Mouse (Mus musculus) testis, postnatal 10 days (tissue): Measurements from ENCODE around the gene Dgke.
"Not testable (repeated sequence)": the region's sequence is repeated elsewhere in the genome, so short reads cannot be mapped to it uniquely, and the experiment has no call there.

Source experiments
- DNase-seq: peaks from one replicate; pipeline ENCODE4 v3.0.0; 2021; ENCODE audit warnings: low spot score

Dgke gene

DNA sequence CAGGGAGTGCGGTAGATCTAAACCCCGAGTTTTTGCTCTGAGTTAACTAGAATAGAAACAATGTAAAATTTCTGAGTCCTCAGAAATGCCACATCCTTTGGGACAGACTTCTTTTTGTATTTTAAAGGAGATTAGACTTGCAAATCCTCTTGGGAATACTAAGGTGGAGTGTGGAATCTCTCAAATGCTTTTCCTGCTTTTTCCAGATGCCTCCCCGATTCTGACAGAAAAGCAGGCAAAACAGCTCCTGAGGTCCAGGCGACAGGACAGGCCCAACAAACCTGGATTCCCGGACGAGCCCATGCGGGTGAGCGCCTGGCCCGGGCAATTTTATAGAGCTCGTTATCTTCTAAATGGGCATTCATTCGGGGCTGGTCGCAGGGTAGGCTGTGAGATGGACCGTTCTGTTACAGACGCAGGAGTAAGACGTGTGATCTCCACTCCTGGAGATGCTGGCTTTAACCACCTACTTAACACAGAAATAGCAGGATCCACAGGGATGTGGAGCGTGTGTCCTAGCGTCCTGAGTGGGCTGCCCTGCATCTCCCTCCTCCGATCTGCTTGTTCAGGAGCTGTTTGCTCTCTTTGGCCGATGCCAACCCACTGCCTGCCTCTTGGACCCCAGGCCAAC, 8.2 kb upstream of the Dgke start:
- no peak for DNase-seq

DNA sequence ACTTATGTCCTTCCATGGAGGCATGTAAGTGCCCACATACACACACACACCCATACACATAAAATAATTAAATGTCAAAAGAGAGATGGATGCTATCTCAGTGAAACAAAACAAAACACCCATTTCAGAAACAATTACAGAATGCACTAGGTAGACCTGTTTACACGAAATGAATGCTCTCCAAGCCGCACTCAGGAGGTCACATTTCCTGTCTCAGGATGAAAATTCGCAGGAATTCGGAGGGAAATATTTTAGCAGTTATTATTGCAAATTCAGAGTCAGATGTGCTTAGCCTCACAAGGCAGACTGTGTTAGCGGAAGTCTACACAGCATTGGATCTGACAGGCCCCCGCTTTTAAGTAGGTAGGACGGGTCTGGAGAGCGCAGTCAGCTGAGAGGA, 6.9 kb upstream of the Dgke start, which contains the start of gene Gm525:
Gm525 (plus strand) TSS at position 301 of the 400 bp plus-strand sequence.
- no peak for DNase-seq

DNA sequence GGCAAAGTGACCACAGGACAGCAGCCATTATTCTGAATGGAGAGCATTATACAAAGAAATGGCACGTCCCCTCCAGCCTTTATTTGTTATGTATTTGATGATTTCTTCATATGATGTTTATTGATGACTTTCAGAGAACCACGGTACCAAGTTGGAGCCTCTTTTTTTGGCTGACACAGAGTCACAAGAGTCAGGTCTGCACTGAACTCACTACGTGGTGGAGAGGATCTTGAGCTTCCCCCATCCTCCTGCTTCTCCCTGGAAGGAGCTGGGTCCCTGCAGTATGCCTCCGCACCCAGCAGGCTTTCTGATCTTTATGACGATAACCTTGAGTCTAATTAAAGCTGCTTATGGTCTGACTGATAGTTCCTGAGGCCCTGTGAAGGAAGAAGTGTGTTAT, 4.9 kb upstream of the Dgke start:
- no peak for DNase-seq

GRCm38 (mm10) chr11:89069303-89069702, 2.7 kb upstream of the Dgke start:
- peak; percentile 75 for DNase-seq

DNA sequence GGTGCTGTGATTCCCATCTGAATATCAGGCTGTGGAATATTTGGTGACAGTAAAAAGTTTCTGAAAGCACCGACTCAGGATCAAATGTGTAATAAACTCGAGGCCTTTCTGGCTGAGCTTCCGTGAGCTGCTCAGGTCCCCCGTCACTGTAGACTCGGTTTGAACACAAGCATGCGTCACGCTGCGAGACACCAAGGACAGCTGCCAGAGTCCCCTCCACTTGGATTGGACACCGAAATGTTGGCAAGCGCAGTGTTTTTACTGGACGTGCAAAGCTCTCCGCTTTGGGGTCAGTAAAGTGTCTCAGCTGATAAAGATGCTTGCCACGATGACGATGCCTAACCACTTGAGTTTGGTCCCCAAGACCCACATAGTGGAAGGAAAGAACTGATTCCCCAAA, 2.0 kb upstream of the Dgke start:
- DNase-seq = no peak

GRCm38 (mm10) chr11:89067871-89068490, 1.3 kb upstream of the Dgke start:
- DNase-seq = no peak

DNA sequence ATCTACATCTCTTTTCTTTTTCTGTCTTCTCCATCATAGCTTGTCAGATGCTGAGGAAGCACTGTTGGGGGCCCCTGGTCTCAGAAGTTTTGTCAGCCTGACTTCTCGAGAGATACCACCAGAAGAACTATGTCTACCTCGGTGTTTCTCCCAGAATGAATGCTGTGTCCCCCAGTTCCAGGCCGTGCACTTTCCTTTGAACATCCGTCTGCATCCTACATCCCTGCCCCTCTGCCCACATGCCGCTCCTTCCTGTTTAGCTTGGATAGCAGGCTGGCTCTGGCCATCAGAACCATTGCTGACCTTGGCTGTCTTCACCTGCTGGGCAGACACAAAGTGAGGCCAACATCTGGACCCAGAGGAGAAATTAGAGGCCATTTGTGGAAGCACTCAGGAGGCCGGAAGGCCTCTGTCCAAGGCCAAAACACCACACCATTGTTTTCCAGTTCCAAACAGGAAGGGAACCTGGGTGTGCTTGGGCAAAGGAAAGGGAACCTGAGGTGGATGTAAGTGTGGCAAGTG, 712 bp upstream of the Dgke start:
- DNase-seq = no peak

DNA sequence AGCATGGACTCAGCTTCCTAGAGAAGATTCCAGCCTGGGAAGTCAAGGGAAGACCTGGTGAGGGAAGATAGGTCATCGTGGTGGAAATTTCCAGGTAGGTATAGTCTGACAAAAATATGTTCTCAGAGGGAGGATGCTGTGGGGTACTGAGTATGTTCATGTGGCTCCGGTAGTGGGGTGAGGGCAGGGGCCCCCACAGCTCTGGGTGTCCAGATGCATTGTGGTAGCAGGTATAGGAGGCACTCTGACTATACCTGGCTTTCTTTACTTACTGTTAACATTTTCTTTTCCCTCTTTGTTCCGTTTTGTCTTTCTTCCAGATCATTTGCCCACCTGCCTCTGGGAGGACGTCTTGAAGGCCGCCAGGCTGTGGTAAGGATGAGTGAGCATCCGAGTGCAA, 524 bp downstream of the Dgke start:
- no peak for DNase-seq

DNA sequence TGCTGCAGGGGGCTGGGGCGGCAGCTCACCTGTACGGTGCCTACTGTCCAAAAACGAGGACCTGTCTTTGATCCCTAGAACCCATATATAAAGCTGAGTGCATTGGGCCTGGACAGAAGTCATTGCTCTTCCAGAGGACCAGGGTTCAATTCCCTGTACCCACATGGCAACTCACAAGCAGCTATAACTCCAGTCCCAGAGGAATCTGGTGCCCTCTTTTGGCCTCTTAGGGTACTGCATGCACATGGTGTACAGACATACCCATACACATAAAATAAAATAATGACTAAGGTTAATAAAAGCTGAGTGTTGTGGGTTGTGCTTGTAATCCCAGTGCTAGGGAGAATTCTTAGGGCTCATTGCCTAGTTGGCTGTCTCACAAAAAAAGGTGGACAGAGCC, 1.4 kb downstream of the Dgke start:
- DNase-seq = no peak

GRCm38 (mm10) chr11:89064312-89064711, 2.3 kb downstream of the Dgke start:
- DNase-seq = no peak

DNA sequence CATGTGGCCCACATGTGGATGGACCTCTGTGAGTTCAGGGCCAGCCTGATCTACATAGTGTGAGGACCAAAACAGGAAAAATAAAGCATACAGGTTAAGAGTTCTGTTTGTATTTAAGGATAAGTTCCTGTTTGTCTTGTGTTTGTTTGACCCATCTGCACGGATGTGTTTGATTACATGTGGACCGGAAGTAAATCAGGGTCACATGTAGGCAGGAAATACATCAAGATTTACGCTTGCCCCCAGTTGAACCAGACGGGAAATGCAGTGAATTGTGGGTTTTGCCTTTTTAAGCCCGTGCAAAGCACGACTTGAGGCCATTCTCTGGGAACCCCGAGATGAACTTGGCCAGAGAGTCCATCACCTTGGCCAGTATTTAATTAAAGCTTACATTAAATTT, 5.3 kb downstream of the Dgke start:
- no peak for DNase-seq

DNA sequence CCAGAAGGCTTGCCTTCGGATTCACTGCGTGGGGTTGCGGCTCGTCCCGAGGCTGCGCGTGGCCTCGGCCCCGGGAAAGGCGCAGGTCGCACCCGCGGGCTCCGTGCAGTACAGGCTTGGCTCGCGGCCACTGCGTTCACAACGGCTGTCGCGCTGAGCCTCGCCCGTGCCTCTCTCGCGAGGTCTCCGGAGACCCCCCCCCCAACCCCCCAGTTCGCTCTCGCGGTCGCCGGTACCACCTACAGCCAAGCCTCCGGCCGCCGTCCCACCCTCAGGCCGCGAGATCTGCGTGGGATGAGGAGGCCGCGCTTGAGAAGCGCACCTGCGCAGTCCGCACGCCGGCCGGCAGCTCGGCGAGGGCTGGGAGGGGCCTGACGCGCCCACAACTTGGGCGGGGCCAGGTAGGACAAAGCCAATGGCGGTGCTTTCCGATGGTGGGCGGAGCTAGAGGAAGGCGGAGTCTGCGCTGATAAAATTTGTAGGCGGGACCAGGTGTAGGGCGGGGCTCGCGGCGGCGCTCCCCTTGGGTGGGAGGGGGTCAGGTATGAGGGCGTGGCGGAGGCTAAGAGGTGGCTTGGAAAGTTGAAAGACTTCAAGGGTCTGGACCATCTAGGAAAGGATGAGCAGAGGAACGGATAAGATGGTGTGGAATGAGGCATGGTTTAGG, 6.1 kb downstream of the Dgke start:
- DNase-seq = peak; percentile 97

DNA sequence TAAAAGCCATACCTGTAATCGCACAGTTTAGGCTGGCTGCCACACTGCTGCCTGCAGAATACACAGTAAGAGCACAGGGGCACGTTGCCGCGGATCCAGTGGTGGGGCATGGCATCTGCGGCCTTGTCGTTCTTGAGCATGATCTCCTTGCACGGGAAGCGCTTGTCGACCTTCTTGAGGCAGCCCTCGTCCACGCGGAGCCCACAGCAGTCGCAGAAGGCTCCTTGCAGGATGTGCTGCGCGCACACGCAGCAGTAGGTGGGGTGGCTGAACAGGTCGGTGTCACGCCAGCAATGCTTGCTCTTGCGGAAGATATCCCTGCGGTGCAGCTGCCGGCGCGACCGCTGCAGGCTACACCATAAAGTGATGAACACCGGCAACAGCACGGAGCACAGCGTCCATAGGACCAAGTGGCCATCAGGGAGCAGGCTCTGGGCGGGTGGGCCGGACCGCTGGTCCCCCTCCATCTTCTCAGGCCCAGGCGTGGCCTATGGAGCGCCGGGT, 6.7 kb downstream of the Dgke start:
- DNase-seq = peak; percentile 60

DNA sequence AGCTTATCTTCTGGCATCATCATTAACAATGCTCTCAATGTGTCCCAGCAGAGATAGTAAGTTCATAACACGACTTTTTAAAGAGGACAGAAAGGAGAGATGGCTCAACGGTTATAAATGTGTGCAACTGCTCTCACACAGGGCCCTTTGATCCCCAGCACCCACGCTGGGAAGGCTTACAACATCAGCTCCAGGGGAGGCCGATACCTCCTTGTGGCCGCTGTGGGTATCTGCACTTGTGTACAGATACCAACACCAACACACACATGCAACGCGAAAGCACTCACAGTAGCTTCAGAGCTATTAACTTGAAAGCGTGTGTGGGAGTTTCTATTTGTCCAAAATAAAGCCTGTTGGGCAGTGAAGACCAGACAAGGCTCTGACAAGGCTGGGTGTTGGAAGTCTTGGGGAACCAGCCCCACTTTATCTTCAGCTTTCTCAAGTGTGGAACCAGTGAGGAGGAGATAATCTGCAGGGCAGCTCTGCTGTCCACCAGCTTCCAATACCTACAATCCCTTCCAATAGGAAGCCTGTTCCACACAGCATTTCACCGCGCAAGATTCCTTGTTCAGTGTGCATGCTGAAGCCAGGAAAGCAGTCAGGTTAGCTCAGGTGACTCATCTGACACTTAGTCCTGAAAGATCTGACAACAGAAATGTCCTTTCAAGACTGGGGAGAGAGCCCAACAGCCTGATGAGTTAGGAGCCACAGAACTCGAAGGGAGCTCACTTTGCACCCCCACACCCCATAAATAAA, 8.0 kb downstream of the Dgke start:
- DNase-seq = no peak

GRCm38 (mm10) chr11:89055931-89056690, 10.5 kb downstream of the Dgke start:
- DNase-seq = no peak

GRCm38 (mm10) chr11:89051767-89052166, 14.9 kb downstream of the Dgke start:
- no peak for DNase-seq

DNA sequence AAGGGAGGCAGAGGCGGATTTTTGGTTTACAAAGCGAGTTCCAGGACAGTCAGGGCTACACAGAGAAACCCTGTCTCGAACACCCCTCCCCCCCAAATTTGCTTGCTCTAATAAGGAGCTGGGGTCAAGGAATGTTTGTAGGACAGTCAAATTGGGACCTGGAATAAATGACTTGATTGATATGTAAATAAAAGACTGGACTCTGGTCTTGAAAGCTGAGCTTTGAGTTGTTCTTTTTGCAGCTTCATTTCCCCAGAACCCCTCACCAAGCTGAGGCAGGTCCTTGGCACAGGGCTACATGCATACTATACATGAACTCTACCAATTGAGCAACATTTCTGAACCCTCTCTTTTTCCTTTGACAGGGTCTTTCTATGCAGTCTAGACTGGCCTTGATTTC, 20.6 kb downstream of the Dgke start:
- no peak for DNase-seq

DNA sequence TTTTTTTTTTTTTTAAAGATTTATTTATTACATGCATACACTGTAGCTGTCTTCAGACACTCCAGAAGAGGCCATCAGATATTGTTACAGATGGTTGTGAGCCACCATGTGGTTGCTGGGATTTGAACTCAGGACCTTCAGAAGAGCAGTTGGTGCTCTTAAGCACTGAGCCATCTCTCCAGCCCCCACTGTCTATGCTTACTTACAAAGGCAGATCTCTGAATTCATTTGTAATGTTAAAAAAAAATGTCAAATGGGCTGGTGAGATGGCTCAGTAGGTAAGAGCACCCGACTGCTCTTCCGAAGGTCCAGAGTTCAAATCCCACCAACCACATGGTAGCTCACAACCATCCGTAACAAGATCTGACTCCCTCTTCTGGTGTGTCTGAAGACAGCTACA, 21.1 kb downstream of the Dgke start:
- DNase-seq = not testable (repeated sequence)

DNA sequence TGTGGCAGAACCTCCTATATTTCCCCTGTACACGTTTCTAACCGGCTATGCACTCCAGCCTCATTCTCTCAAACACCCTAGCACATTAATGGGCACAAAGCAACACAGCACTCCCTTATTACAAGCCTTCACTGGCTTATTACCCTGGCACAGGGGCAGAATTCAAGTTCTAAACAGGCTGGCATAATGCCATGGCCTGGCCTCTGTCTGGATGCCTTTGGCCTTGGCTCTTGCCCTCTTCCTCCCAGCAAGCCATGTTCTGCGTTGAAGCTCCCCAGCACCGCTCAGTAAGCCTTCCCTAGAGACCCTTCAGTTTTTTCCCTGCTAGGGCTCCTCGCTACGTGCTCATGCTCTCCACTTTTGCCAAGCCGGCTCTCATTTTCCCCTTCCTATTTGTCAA, 23.6 kb downstream of the Dgke start:
- DNase-seq = no peak

DNA sequence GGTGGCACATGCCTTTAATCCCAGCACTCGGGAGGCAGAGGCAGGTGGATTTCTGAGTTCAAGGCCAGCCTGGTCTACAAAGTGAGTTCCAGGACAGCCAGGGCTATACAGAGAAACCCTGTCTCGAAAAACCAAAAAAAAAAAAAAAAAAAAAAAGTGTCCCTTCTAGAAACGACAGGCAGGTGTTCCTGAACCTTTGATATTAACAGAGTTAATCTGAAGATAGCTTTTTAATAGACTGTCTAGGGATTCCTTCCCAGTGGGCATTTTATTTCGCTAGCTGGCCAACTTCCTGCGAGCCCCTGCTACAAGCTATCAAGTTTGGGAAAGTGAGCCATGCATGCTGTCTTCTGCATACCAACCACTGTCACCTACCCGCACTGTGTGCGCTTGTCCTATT, 25.6 kb downstream of the Dgke start:
- DNase-seq = not testable (repeated sequence)

DNA sequence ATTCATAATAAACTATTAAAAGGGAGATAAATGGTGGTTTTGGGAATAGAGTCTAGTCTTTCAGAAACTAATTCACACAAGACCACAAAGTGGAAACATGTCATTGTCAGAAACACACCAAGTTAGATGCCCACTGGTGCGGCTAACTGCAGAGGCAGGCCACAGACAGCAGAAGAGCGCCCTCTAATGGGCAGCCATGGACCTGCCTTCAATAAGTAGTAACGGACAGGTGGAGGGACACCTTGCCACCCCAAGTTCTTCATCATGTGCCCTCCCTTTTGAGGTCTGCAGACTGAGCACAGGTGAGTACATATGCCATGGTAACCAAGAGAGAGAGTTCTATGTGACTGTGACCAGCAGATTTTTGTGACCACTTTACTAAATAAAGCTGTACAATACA, 27.3 kb downstream of the Dgke start:
- DNase-seq = peak; percentile 72

DNA sequence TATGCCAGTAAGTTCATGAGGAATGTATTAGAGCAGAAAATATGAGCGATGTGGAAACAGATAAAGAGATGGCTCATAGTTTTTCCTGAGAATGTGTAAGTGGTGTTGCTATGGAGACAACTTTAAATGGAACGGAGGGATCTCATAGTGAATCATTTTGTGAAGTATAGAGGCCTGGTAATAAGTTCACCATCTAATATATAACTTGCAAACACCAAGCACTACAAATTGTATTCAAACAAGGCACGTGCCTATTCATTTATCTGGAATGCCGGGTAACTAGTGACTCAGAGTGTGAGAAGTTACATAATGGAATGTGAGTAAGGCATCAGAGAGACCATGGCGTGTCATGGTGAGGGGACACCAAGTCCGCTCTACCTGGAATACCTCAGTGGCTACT, 28.2 kb downstream of the Dgke start:
- no peak for DNase-seq
